Mouse (Mus musculus): ENCODE measurements around the gene Zfp697.

GRCm38 (mm10) chr3:98387756-98388155 lies 5.5 kb downstream of the Zfp697 start:
- no peak for TF ChIP-seq CTCF (IDR thresholded peaks at IDR 0.05; ENCODE audit: insufficient read depth, low read depth, low read length)
- TF ChIP-seq POLR2A (IDR thresholded peaks at IDR 0.05; ENCODE audit: insufficient read depth, low read depth, low read length): no peak

Data from olfactory bulb, adult 2 months (tissue).